In the genomic region with DNA sequence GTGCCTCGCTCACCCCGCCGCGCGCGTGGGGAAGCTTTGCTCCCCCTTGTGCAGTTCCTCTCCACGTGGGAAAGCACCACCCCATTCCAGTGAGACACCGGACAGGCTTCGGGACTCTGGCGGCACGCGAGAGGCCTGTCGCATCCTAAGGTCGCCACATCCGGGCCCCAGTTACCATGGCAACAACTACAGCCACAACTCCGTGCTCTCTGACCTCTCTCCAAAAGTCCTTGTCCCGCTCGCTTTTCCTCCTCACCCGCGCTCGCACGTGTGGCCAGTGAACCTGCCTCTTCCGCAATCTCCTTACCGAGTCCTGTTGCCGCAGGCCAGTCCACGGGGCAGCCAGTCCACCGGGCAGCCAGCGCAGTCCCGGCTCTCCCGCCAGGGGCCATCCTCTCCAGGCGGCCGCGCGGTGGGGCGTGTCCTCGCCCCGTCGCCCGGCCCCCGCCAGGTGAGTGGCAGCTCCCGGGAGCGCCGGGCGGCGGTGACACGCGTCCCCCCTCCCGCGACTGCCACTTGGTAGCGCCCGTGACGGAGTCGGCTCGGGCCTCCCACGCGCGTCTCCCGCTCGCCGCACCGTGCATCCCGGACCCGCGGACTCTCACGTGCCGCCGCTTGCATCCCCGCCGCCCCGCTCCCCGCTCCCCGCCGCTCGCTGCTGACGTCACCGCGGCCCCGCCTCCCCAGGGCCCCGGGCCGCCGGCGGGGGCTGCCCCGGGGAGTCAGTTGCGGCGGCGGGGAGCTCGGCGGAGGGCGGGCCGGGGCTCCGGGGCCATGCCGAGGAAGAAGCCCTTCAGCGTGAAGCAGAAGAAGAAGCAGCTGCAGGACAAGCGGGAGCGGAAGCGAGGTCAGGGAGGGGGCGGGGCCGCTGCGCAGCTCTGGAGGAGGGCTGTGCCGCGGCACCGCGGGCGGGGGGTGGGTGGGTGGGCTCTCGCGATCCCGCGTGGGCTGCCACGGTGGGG, we compare ENCODE assay signal across 8 mouse cellular contexts. TPM values are rescaled to one million over a fixed set of nuclear protein-coding genes. Genes with fewer than 3 reads are reported as not detected.
DNase-seq lines count a peak whose midpoint lies in the region; ATAC-seq and TF ChIP-seq lines count a peak whose summit lies in the region.

A gene (plus strand): TSS at position 451 of the 962 bp plus-strand sequence.
A gene (minus strand): TSS at position 836 of the 962 bp plus-strand sequence.

- under 1% methylated on average over 104 of the region's 109 CpGs for WGBS in heart, embryonic 10.5 days
- WGBS in kidney, embryonic 15.5 days, result under 1% methylated on average over 98 of the region's 109 CpGs

- H3K27ac ChIP-seq in bone marrow macrophage, adult 2 months (ENCODE audit: insufficient read depth, low read depth, low read length), result peak within 1 kb of the TSS; percentile 81
- H3K27ac ChIP-seq in embryonic fibroblast, embryonic 13.5 days (ENCODE audit: insufficient read depth, low read length), result peak within 1 kb of the TSS; percentile 95
- peak within 1 kb of the TSS; percentile 91 for H3K27ac ChIP-seq in heart, embryonic 10.5 days
- peak within 1 kb of the TSS; percentile 96 for H3K27ac ChIP-seq in kidney, embryonic 15.5 days

- H3K27me3 ChIP-seq in heart, embryonic 10.5 days (ENCODE audit: insufficient read depth, poor library complexity, severe bottlenecking), result no peaks in the 10 kb centered on the region
- no peaks in the 10 kb centered on the region for H3K27me3 ChIP-seq in kidney, embryonic 15.5 days

- peak within 1 kb of the TSS; percentile 71 for H3K4me2 ChIP-seq in kidney, embryonic 15.5 days

- peak within 1 kb of the TSS; percentile 86 for H3K9ac ChIP-seq in kidney, embryonic 15.5 days

- no peak for TF ChIP-seq POLR2A in bone marrow macrophage, adult 2 months (IDR thresholded peaks at IDR 0.05; ENCODE audit: borderline replicate concordance, low read depth, low read length)
- TF ChIP-seq POLR2A in embryonic fibroblast, embryonic 13.5 days (IDR thresholded peaks at IDR 0.05; ENCODE audit: low read depth, low read length), result peak; percentile 51

- TF ChIP-seq CTCF in bone marrow macrophage, adult 2 months (IDR thresholded peaks at IDR 0.05; ENCODE audit: low read depth, low read length), result no peak
- no peak for TF ChIP-seq CTCF in embryonic fibroblast, embryonic 13.5 days (IDR thresholded peaks at IDR 0.05; ENCODE audit: borderline replicate concordance, insufficient read depth, low read length)

- H3K36me3 ChIP-seq in heart, embryonic 10.5 days, result peaks cover 45% of the 10 kb centered on the region
- H3K36me3 ChIP-seq in kidney, embryonic 15.5 days, result peaks cover 48% of the 10 kb centered on the region

- peaks cover 4% of the 10 kb centered on the region for H3K4me1 ChIP-seq in bone marrow macrophage, adult 2 months (ENCODE audit: control insufficient read depth, insufficient read depth, low read length)
- H3K4me1 ChIP-seq in embryonic fibroblast, embryonic 13.5 days (ENCODE audit: control insufficient read depth, insufficient read depth, low read length), result peaks cover 9% of the 10 kb centered on the region; the same call in 1 of the 2 replicates
- peaks cover 22% of the 10 kb centered on the region for H3K4me1 ChIP-seq in heart, embryonic 10.5 days
- H3K4me1 ChIP-seq in kidney, embryonic 15.5 days, result peaks cover 18% of the 10 kb centered on the region

- H3K4me3 ChIP-seq in bone marrow macrophage, adult 2 months (ENCODE audit: insufficient read depth, low read length), result peak within 1 kb of the TSS; percentile 92
- peak within 1 kb of the TSS; percentile 86 for H3K4me3 ChIP-seq in embryonic fibroblast, embryonic 13.5 days (ENCODE audit: insufficient read depth, low read length)
- H3K4me3 ChIP-seq in heart, embryonic 10.5 days, result peak within 1 kb of the TSS; percentile 87
- peak within 1 kb of the TSS; percentile 78 for H3K4me3 ChIP-seq in kidney, embryonic 15.5 days (replicated peaks)

- peak; percentile 100 for DNase-seq in A20 (ENCODE audit: low read depth, low spot score)
- DNase-seq in heart, embryonic 10.5 days (ENCODE audit: low spot score), result peak; percentile 97
- DNase-seq in liver, result peak; percentile 84
- peak; percentile 82 to 91 for DNase-seq in spleen, postnatal 4 days (ENCODE audit: low spot score in 2 of 2)

- no peaks in the 10 kb centered on the region for H3K9me3 ChIP-seq in heart, embryonic 10.5 days
- no peaks in the 10 kb centered on the region for H3K9me3 ChIP-seq in kidney, embryonic 15.5 days (replicated peaks)

- peak; percentile 89 for ATAC-seq in kidney, embryonic 15.5 days (replicated peaks; ENCODE audit: low FRiP score)
- ATAC-seq in monocyte, adult 5-6 weeks (replicated peaks; ENCODE audit: insufficient number of reproducible peaks, low FRiP score, low TSS enrichment, poor library complexity, severe bottlenecking), result peak; percentile 87

RNA-seq across cellular contexts. Expression of the first gene that starts in this region (rescaled TPM):
- polyA plus RNA-seq in bone marrow macrophage, adult 2 months (2012; ENCODE audit: insufficient read depth, insufficient read length, missing spikeins), result 27.7 and 28.1 TPM in 2 replicates
- 40.0 and 40.9 TPM in 2 replicates for polyA plus RNA-seq in embryonic fibroblast, embryonic 13.5 days (2011; ENCODE audit: insufficient read length, low read depth, missing spikeins)
- 47.2 and 49.8 TPM in 2 replicates for polyA plus RNA-seq in heart, embryonic 10.5 days (2016; fragmentation: Nextera tagmentation; extraction: Ambion mirVana)
- 51.5 and 52.4 TPM in 2 replicates for polyA plus RNA-seq in kidney, embryonic 15.5 days (2015; fragmentation: Nextera tagmentation; extraction: Ambion mirVana)
- total RNA-seq in monocyte, adult 5-6 weeks (2017), result 23.0 to 44.8 TPM (median 31.8 TPM) in 3 replicates

RNA-seq across cellular contexts. Expression of the second gene that starts in this region (rescaled TPM):
- 15.6 and 19.5 TPM in 2 replicates for polyA plus RNA-seq in bone marrow macrophage, adult 2 months (2012; ENCODE audit: insufficient read depth, insufficient read length, missing spikeins)
- 30.8 and 31.4 TPM in 2 replicates for polyA plus RNA-seq in embryonic fibroblast, embryonic 13.5 days (2011; ENCODE audit: insufficient read length, low read depth, missing spikeins)
- polyA plus RNA-seq in heart, embryonic 10.5 days (2016; fragmentation: Nextera tagmentation; extraction: Ambion mirVana), result 21.9 and 30.5 TPM in 2 replicates
- polyA plus RNA-seq in kidney, embryonic 15.5 days (2015; fragmentation: Nextera tagmentation; extraction: Ambion mirVana), result 41.5 and 42.5 TPM in 2 replicates
- total RNA-seq in monocyte, adult 5-6 weeks (2017), result 14.8 to 25.6 TPM (median 22.1 TPM) in 3 replicates

Comparison
In these comparisons a context has a peak if more than half of its experiments do, and no peak if none do; other contexts are left out.
1. Peak in every context shown above with its lines: DNase-seq, ATAC-seq, H3K4me3 ChIP-seq and H3K27ac ChIP-seq.